Mouse (Mus musculus): ENCODE measurements at regions not wholly inside any gene's neighbourhood (a gene's known extent, or its start where the extent isn't known, plus 50 kb on each side); places are given as distances from the start of the nearest gene placed in this dataset.

DNA sequence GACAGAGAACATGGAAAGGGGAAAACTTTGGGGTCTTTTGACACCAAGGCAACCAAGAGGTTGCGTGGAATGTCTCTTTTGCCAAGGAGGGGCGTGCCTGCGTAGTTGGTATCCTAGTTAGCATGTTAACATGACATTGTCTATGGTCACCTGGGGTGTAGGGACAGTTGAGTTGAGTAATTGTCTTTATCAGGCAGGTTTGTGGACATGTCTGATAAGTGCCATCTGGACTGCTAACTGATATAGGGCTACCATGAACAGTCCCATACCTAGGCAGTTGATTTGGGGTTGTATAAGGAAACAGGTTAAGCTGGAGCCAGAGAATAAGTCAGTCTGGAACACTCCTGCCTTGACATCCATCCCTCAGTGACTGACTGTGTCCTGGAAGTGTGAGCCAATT lies 197.6 kb downstream of the Pten start:
- TF ChIP-seq GATA4 (IDR thresholded peaks at IDR 0.05; ENCODE audit: insufficient replicate concordance, low read length) = no peak

DNA sequence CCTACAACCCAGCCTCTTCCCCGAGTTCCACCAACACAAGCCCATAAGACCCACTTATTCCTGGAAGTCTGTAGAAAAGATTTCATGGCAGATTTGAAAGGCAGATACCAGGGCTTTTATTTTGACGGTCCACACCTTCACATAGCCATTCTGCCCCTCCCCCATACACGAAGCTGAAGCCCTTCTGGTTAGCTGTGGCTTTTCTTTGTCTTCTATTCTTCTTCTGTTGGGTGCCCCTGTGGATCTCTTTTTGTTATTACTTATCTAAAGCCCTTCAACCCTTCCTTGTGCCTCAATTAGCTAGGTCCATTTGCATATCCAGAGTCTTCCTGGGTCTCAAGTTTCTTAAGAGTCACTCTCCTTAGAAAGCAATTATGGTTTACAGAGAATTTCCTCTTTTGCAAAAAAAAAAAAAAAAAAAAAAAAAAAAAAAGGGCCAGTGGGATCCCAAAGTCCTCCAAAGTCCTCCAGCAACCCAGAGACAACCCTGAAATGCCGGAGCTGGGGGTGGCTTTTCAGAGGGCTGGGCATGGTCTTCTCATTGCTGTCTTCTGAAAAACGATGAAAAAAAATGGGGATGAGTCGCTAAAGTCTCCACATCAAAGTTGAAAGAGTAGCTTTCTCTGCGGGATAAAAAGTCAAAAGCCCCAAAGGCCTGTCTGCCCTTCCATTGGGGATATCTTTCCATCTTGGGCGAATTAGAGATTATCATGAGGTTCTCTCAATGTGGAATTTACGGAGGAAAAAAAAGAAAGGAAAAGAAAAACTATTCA lies 199.0 kb downstream of the Pten start:
- TF ChIP-seq GATA4 (IDR thresholded peaks at IDR 0.05; ENCODE audit: insufficient replicate concordance, low read length) = no peak

DNA sequence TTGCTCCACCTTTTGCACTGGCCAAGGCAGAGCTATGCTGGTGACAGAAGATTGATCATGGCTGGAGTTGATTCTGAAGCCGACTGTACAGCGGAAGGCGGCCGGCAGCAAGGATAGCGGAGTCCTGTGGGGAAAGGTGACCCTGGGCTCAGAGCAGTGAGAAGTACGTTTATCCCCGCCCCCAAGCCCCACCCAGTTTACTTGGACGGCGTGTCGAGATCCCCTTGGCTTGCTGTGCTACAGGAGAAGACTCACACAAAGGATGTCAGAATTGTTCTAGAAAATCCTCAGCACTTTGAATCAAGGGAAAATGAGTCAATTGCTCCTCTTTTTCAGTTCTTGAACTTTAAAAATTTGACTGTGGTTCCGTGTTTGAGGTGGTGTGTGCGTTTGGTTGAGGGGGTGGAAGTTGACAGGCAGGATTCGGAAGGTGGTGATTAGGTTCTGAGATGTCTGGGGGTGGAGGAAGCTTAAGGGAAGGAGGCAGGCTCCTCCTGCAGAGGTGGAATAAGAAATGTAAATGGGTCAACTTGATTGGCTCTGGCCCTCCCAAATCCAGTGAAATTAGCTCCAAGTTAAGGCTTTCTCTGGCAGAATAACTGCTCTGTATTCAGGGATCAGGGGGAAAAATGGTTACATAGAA lies 199.7 kb downstream of the Pten start:
- TF ChIP-seq GATA4 (IDR thresholded peaks at IDR 0.05; ENCODE audit: insufficient replicate concordance, low read length) = no peak

DNA sequence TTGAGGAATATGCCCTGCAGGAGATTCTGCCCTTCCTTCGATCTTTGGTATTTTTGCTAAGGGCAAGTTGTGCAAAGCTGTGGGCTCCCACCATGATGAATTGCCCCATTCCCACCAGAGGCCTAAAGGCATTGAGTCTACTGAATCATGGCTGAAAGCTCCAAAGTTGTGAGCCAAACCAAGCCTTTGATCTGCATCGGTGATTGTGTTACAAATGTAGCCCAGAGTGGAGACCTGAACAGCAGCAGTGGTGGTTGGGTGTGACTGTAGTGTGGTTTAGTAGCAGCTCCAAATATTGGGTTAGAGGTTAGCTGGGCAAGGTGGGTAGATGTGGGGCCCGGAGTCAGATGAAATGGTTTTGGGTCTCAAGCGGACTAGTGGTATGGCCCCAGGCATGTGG lies 201.0 kb downstream of the Pten start:
- TF ChIP-seq GATA4 (IDR thresholded peaks at IDR 0.05; ENCODE audit: insufficient replicate concordance, low read length) = no peak

DNA sequence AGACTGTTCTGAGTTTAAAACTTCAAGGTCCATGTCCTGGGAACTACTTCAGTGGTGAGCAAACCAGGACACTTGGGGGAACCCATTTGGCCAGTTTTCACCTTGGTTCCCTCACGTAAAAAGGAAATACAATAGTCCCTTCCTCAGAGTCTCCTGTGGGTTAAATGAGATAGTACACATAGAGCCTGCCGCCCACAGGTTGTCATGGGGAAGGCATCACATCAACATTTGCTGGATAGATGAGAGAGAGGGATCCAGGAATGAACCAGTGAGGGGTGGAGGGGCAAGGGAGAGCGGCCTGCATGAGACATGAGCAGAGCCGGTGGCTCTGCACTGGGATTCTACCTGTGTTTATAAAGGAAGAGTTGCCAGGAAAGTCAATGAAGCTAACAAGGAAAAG lies 201.5 kb downstream of the Pten start:
- no peak for TF ChIP-seq GATA4 (IDR thresholded peaks at IDR 0.05; ENCODE audit: insufficient replicate concordance, low read length)

DNA sequence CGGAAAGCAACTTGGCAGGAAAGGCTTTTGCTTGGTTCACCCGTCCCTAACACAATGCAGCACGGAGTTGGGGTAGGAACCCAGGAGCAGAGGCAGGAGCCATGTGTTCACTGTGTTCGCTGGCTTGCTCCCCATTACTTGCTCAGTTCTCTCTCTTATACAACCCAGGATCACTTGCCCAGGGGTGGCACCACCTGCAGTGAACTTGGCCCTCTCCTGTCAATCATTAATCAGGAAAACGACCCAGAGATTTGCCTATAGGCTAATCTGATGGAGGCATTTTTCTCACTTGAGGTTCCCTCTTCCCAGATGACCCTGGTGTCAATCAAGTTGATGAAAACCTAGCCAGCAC lies 202.5 kb downstream of the Pten start:
- no peak for TF ChIP-seq GATA4 (IDR thresholded peaks at IDR 0.05; ENCODE audit: insufficient replicate concordance, low read length)

DNA sequence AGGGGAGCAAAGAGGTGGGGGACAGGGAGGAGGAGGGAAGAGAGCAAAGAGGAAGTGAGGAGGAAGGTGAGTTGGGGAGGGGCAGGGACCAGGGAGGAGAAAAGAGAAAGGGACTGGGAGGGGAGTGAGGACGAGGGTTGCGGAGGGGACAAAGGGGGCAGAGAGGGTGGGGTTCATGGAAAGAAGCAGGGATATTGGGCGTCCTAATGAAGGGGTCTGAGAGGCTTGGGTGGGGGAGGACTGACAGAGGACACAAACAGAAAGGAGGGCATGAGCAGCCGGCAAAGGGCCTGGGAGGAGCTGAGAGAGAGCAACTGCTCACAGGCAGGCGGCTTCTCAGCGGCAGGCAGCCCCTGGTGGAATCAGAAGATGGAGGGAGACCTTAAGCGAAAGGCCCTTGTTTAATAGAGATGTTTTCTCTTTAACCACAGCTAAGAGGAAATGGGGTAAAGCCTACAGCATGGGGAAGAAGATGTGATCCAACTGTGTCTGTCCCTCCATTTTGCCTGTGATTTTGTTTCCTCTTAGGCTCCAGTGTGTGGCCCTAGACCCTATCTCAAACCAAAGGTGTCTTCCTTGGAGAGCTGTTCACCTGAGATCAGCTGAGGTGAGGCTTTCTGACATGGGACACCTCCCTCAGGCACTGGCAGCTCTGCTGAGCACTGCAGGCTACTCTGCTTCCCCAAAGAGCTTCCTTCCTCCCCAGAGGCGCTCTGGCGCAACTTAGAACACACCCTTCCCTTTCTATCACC lies 203.1 kb downstream of the Pten start:
- TF ChIP-seq GATA4 (IDR thresholded peaks at IDR 0.05; ENCODE audit: insufficient replicate concordance, low read length) = no peak

DNA sequence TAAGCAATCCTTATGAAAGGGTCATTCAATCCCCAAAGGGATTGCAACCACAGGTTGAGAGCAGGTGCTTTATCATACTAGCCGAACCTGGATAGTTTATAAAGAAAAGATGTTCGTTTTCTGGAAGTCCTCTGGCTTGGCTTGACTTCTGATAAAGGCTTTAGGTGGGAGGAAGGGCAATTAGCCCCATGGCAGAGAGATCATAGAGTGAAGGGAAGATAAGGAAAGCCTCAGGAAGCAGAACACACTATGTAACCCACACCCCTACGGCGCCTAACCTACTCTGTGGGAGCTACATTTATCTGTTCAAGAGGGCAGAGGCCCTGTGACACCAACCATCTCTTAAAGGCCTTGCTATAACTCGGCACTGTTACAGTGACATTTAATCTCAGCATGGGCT lies 204.2 kb downstream of the Pten start:
- TF ChIP-seq GATA4 (IDR thresholded peaks at IDR 0.05; ENCODE audit: insufficient replicate concordance, low read length) = no peak

DNA sequence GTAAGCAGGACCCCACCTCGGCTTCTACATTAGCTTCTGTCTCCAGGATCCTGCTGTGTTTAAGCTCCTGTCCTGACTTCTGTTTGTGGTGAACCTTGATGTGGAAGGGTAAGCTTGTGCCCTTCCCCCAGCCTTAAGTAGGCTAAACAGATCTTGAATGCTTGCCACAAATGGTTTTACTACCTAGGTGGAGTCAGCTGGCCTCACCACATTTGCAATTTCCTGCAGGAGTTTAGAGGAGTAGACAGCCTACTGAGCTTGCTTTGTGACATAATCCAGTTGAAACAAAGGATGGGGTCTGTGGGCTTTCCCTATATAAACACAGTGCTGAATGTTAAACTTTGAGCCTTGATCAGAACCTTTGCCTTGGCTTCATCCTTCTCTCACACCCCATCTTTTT lies 206.7 kb downstream of the Pten start:
- no peak for TF ChIP-seq GATA4 (IDR thresholded peaks at IDR 0.05; ENCODE audit: insufficient replicate concordance, low read length)

DNA sequence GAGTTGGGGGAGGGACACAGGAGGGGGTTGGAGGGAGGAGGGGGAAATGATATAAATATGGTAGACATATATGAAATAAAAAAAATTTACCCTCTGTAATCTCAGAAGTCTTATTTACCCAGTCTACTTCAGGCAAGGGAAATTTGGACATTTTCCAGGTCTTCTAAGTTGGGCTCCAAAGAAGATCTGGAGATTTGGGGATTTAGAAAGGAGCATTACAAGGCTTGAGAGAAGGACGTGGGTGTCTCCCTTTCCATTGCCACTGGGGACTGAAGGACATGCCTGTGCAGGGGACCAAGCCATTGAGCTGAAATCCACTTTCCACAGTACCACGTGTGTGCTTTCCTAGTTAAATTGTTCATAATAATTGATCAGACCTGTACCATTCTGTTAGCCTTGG lies 208.2 kb downstream of the Pten start:
- no peak for TF ChIP-seq GATA4 (IDR thresholded peaks at IDR 0.05; ENCODE audit: insufficient replicate concordance, low read length)

DNA sequence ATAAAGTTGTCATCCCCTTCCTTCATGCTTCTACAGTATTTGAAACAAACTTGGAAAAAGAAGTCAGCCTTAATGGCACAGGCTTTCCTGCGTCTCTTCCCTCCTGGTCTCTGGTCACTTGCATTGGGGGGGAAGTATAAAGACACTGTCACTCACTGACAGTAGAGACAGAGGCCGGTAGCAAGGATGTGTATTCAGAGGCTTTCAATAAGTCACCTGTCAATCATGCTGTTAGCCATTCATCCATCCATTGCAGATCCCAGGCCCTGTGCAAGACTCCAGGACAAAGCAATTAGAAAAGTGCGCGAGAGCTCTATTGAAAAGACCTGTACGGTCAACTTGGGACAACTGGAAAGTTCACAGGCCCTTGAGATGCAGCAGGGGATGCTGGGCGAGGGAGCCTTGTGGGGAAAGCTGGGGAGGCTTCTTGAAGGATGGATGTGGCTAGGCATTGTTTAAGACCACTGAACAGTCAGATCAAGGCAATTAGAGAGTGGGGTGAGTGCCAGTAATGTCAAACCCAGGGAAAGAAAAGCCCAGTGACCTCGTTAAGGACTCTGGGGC lies 212.0 kb downstream of the Pten start:
- TF ChIP-seq GATA4 (IDR thresholded peaks at IDR 0.05; ENCODE audit: insufficient replicate concordance, low read length) = no peak

DNA sequence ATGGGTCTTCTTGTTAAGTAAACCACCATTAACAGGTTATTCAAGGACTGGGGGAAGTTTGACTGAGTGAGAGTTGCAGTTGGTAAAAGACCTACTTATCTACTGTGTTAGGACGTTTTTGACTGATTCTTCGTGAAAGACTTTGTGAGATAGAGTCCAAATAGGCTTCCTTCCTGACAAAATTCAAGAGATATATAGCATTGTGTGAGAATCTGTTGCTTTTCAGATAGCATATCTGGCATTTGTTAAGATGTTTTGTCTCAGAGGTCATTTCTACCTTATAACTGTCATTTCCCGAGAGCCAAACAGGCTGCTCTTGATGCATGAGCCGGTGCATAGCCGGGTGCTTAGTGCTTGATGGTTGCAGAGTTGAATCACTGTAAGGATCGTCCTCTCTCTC lies 214.8 kb downstream of the Pten start:
- no peak for TF ChIP-seq GATA4 (IDR thresholded peaks at IDR 0.05; ENCODE audit: insufficient replicate concordance, low read length)

DNA sequence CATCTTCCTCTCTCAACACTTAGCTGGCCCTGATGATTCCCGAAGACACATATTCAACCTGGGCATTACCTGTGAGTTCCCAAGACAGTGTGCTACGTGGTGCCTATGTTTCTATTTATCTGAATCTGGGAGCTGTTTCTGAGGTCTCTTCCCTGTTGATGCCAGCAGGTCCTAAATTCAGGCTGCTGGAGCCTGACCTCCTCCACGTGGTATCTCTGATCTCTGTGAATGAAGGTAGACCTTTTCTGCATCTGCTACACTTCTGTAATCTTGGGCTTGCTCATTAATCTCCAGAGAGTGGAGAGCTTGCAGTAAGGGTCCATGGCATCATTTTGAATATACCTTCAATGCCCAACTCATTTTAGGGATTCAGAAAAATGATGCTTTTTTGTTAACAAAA lies 215.8 kb downstream of the Pten start:
- TF ChIP-seq GATA4 (IDR thresholded peaks at IDR 0.05; ENCODE audit: insufficient replicate concordance, low read length) = no peak

DNA sequence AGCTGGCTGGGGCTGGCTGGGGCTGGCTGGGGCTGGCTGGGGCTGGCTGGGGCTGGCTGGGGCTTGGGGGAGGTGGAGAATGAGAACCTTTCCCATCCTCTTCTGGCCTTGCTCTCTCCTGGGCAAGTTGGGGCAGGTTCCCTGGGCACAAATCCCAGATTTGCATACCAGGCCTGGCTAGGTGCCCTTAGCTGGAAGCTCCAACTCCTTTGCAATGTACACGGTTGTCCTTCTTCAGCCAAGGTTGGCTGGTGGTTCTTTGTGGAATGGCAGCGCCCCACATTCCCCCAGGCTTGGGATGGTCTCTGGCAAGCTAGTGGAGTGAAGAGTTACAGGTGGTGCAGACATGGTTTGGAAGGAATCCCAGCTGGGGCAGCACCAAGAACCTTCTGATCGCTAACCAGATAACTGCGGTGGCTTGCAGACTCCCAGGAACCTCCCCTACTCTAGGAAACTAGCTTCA lies 217.5 kb downstream of the Pten start:
- peak; percentile 65; the same call in 1 of the 2 replicates for TF ChIP-seq GATA4 (IDR thresholded peaks at IDR 0.05; ENCODE audit: insufficient replicate concordance, low read length)

DNA sequence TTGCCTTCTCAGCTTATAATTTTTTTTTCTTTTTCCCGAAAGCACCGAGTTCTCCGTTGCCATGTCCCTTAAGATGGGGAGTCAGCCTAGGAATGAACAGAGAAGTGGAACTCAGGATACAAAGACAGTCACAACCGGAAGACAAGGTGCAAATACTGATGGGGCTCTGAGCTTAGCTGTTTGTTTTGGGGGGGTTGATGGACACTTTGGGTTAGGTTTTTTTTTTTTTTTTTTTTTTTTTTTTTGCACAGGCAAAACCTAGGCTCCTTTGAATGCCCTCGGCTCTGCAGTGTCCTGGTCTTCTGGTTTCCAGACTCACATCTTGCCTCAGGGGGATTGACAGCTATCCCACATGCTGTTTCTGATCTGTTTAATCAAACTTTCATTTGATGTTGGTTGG lies 218.0 kb downstream of the Pten start:
- TF ChIP-seq GATA4 (IDR thresholded peaks at IDR 0.05; ENCODE audit: insufficient replicate concordance, low read length) = no peak

DNA sequence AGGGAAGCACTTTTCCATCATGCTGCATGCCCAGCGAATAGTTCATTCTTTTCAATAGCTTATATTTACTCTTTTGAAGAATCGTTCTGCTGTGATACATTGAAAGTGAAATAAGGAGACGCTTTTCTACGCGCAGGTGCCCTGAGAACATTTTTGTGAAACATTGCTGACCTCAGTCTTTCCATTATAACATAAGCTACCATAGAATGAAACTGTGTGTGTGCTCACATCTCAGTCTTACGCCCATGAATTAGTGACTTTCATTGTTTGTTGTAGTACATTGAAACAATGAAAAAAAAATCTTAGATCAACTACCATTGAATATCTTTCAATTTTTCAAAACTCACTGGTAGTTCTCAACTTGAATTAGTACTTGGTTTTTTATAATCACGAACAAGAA lies 219.2 kb downstream of the Pten start:
- no peak for TF ChIP-seq GATA4 (IDR thresholded peaks at IDR 0.05; ENCODE audit: insufficient replicate concordance, low read length)
